Mouse (Mus musculus) left cerebral cortex, adult 18-20 months (tissue): ENCODE measurements around the gene Gm45140. TPM values are rescaled to one million over a fixed set of nuclear protein-coding genes. Genes with fewer than 3 reads are reported as not detected.

Source experiments
- DNase-seq, 2 experiments: peaks; one replicate each; pipeline ENCODE4 v3.0.0; 2021 to 2022; ENCODE audit warnings: low spot score in 2 of 2, mixed read lengths in 1 of 2
- total RNA-seq, 2 experiments: library from RNA; stranded (reverse); gene quantifications; 2 replicates each; pipeline ENCODE4 v1.2.3; 2021

Gene Gm45140
- total RNA-seq, 2 experiments from 2014 or later: 0.53 to 2.2 TPM

DNA sequence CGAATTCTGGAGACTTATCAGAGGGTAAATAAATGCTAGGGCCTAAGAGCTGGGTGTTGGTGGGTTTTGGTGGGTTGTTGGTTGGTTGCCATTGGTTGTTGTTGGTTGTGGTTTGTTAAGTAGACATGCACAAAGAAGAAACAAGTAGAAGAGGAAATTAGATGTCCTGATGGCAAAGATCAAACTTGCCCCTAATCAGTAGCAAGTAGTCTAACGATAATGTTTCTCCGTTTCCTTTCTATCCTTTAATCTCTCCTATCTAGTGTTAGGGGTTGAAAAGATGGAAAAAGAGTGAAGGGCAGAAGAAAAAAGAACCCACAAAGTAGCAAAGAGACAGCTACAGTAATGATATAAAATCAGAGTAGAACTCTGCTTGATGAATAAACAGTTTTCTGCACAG, 91.0 kb downstream of the Gm45140 start:
- DNase-seq: no peak

DNA sequence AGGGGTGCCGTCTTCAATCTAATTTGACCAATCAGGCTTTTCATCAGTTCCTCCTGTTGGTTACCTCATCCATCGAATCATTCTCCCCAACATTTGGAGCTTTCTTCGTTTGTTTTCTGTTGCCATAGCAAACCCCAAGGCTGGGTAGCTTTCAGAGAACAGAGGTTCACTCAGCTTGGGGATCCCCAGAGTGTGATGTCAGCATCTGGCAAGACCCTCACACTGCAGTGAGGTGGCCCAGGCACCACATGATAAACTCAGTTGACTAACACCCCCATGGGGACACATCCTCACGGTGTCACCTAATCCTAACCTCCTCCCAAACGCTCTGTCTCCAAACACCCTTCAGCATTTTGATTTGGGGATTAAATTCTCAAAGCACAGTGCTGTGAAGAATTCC, 92.3 kb downstream of the Gm45140 start:
- DNase-seq: no peak

DNA sequence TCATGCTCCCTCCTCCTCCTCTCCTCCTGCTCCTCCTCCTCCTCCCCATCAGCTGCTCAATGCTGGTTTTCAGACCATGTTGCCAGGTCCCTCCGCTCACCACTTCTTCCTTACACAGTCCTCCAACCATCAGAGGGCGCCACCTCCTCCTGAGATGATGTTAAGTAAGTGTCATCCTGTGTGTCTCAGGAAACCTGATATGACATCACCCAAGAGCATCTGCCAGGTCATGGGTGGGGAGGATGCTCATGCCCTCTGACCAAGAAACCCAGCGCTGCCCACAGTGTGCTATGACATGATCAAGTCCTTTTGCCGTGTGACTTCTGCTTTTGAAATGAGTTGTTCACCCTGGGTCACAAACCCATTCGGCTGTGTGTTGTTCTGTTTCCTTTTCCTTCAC, 92.8 kb downstream of the Gm45140 start:
- no peak for DNase-seq

DNA sequence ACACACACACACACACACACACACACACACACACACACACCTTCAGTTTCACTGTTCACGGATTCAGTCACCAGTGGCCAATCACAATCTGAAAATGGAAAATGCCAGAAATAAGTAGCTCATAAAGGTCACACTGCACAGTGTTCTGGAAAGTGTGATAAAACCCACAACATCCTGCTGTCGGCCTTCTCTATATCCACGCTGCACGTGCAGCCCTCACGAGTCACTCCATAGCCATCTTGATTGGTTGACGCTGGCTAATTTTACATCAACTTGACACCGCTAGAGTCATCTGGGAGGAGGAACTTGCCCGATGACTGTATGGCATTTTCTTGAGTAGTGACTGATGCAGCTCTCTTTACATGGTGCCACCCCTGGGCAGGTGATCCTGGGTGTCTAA, 93.6 kb downstream of the Gm45140 start:
- DNase-seq: no peak

DNA sequence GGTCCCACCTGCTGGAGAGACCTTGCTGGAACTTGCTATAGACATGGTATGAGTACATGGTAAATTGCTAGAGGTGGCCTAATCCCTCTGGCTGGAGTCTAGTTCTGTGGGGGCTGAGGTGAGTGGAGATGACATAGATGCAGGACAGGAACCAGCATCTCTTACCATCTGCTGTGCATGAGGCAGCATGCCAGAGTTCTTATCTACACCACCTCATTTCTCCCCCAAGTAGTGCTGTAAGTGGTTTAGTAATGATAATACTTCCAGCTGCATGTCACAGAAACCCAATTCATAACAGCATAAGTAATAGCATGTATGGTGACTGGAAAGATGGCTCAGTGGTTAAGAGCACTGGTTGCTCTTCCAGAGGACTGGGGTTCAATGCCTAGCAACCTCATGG, 95.1 kb downstream of the Gm45140 start:
- DNase-seq: no peak

DNA sequence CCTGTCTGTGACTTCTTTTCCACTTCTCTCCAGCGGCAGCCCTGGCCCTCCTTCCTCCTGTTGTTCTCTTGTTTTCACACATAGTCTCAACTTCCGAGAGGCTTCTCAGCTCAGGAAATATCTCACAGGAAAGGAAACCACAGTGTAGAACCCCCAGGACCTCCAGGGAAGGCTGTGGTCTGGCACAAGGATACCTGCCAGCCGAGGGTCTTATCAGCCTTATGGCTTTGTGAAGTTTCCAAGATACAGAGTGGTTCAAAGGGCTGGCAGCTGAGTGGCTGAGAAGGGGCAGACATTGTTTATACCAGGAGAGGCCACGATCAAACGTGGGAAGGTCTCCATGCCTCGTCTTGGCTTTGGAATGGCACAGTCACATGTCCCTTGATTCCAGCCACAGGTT, 95.7 kb downstream of the Gm45140 start:
- DNase-seq: no peak

Other genes with a start within 250 kb of the Gm45140 start
- gene Prokr1, start 245.1 kb downstream of the Gm45140 start, total RNA-seq: under 1 TPM; 0.14 to 0.46 TPM
- 1 to 10 TPM; 9.2 to 9.8 TPM for gene Aplf, start 163.6 kb downstream of the Gm45140 start, total RNA-seq
- gene Efcc1, start 104.9 kb downstream of the Gm45140 start, total RNA-seq: 1 to 10 TPM; 4.9 to 5.6 TPM
- gene Gp9, start 57.7 kb downstream of the Gm45140 start, total RNA-seq: under 1 TPM; 0.80 to 0.86 TPM
- 10 to 100 TPM; 12.9 to 23.7 TPM for gene Rab43, start 23.6 kb downstream of the Gm45140 start, total RNA-seq
- gene Isy1, start 3.0 kb upstream of the Gm45140 start, total RNA-seq: 10 to 100 TPM; 28.0 to 34.2 TPM
- gene Cnbp, start 15.3 kb upstream of the Gm45140 start, total RNA-seq: 100 to 1,000 TPM; 276 to 291 TPM
- gene Copg1, start 52.0 kb upstream of the Gm45140 start, total RNA-seq: 100 to 1,000 TPM; 233 to 239 TPM
- gene Hmces, start 78.1 kb upstream of the Gm45140 start, total RNA-seq: 10 to 100 TPM; 27.8 to 28.9 TPM
- gene H1fx, start 145.8 kb upstream of the Gm45140 start, total RNA-seq: 10 to 100 TPM; 55.5 to 61.6 TPM
- 100 to 1,000 TPM; 341 to 343 TPM for gene Rab7, start 209.5 kb upstream of the Gm45140 start, total RNA-seq
- 100 to 1,000 TPM; 174 to 187 TPM for gene Rpn1, start 248.7 kb upstream of the Gm45140 start, total RNA-seq